Mouse (Mus musculus): ENCODE data around the gene Wdr38.
A peak's percentile ranks its signal among the peaks of the same experiment; 100 is the strongest.

Wdr38 gene

DNA sequence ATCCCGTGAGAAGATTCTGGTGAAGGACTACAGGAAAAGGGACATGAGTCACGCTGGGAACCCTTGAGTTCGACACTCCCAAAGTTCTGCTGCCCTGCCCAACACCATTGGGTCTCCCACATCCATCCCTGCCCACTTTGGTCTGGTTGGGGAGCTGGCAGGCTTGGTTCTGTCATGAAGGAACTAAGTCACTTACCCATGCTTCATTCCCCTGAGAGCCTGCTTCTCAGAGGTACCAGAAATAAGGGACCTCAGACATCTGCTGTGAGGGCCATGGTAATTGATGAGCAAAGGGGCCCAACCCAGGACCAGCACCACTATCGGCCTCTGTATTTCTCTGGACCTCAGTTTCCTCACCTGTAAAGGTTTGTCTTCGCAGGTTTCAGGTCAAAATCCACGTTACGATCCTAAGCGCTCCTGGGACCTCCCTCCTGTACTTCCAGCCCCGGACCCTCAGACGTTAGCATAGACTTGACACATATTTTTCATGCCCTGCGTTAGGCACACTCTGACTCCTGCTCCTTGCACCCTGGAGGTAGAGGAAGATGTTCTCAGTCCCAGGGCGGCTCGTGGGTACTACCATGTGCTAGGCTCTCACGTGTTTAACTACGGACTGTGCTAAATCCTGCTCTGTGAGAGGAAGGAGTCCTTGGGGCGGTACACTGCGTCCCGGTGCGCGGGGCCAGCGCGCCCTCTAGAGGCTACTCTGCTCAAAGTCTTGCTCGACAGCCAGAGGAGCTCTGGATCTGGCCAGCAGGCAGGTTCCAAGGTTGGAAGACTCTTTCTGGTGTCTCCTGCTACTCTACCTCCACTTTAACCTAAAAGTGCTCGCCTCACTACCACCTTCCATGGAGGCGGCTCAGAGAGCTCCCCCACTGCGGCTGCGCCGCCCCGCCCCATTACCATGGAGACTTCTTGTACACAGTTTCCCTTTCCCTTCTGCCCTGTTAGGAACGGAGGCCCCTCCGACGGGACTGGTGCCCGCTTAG is at the start of gene Wdr38:
TSS of gene Wdr38 (plus strand) at position 91 of the 989 bp plus-strand sequence.
- peak; percentile 89 for ATAC-seq (ENCODE audit: insufficient number of reproducible peaks, low FRiP score, low TSS enrichment)

DNA sequence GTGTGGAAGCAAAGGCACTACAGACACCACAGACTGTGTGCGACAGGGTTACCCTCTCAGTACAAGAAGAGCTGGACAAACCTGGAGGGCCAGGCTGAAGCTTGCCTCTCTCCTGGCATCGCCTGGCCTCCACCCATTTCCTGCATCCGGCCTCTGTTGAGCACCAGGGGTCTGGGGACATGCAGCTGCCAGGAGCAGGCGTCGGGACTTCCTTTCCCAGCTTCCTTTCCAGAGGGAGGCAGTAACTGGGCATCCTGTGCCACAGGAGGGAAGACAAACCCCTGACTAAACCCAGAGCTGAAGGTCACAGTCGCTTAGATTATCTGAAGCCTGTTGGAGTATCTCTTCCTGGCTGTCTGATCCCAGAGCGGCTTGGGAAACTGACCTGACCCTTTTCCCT is 49.7 kb upstream of the Wdr38 start:
- ATAC-seq (ENCODE audit: insufficient number of reproducible peaks, low FRiP score, low TSS enrichment), result no peak

DNA sequence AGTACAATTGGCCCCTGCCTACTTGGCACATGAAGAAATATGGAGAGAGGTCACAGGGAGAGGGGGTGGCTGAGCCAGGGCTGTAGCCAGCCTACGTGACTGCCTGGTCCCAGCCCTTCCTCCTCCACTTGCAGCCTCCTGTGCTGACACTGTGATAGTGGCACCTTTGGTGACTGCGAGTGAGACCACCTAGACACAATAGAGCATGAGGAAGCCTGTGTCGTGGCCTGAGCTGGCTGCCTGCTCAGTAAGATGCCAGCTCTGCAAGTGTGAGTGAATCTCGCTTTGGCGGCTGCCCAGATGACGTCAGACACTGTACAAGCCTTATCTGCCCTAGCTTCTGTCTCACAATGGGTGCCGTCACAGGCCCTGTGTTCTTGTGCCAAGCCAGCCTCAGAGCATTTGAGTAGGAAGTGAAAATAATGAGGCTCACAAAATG is 47.0 kb upstream of the Wdr38 start:
- ATAC-seq (ENCODE audit: insufficient number of reproducible peaks, low FRiP score, low TSS enrichment), result peak; percentile 74

DNA sequence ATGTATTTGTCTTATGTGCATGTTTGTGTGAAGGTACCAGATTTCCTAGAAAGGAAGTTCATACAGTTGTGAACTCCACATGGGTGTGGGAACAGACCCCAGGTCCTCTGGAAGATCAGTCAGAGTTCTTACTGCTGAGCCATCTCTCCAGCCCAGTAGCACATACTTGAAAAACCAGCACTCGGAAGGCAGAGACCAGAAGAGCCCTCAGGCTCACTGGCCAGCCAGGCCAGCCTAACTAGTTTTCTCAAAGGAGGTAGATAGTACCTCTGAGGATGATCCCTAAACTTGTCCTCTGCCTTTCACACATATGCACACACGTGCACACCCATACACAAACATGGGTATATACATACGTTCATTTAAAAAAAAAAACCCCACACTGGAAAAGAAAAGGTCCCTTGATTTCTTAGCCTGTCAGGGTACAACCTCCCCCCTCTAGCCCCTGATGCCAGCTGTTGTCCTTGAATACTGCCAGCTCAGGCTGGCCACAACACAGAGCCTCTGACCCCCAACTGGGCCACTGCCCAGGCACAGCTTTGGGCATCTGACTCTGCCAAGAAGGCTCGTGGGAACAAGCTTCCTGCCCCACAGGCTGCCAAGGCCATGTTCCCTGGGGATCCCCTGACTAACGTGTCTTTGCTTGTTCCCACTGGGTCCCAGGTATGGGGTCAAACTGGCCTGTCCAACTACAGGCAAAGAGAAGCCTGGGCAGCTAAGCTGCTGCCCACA is 44.0 kb upstream of the Wdr38 start:
- no peak for ATAC-seq (ENCODE audit: insufficient number of reproducible peaks, low FRiP score, low TSS enrichment)

DNA sequence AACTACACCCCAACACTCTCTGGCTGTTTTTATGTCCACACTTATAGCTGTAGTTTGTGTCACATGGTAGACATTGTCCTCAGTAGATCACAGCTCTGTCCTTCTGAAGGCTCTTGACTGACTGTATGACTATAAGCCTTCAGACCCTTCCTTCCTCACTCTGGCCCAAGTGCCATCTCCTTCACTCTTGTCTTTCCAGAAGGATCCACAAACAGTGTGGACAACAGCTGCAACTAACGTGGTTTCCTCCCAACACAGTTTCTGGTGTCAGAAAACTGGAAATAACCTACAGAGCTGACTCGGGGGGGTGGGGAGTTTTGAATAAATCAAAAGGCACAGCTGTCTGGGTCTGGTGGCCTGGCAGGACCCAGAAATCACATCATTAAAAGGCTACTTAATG is 41.2 kb upstream of the Wdr38 start:
- no peak for ATAC-seq (ENCODE audit: insufficient number of reproducible peaks, low FRiP score, low TSS enrichment)

DNA sequence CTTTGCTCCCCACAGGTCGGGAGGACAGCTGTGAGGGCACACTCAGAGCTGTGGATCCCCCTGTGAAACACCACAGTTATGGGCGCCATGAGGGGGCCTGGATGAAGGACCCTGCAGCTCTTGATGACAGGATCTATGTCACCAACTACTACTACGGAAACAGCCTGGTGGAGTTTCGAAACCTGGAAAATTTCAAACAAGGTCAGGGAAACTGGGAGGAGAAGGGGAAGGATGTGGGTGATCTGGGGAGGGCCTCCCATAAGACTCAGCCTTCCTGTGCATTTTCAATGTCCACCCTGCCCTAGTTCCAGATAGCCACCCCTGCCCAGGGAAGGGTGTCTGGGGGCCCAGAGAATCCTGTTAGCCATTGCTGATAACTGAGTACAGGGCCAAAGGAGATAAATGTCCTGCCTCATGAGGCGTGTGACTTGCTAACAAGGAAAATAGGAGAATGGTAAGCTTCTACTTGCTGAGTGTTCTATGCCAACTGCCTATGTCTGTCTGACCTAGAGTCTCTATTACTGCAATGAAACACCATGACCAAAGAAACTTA is 39.5 kb upstream of the Wdr38 start:
- no peak for ATAC-seq (ENCODE audit: insufficient number of reproducible peaks, low FRiP score, low TSS enrichment)

DNA sequence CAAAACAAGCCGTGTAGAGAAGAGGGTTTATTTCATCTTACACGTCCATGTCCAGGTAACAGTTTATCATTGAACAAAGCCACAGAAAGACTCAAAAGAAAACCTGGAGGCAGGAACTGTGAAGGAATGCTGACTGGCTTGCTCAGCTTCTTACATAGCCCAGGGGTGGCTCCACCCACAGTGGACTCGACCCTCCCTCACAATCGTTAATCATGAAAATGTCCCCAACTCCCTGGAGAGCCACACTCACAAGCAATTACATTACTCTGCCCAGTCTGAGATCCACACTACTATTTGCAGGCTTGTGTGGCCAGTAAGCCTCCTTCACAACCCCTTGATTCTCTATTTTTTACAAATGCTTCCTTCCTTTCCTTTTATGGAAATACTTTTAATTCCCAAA is 33.1 kb upstream of the Wdr38 start:
- no peak for ATAC-seq (ENCODE audit: insufficient number of reproducible peaks, low FRiP score, low TSS enrichment)

DNA sequence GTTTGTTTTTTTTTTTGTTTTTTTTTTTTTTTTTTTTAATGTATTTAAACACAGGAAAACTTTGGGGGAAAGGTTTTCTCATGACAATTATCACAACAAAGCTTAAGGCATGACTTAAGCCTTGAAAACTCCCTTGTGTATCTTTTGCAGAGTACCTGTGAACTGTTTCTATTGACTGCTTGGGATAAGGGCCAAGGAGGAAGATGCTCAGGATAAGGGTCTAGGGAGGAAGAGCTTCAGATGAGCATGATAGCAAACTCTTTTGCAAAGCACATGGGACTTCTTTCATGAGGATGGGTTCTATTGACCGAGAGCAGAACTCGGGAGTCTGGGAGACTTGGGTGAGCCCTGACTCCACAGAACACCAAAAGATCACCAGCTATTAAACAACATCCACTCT is 27.6 kb upstream of the Wdr38 start:
- ATAC-seq (ENCODE audit: insufficient number of reproducible peaks, low FRiP score, low TSS enrichment), result no peak

DNA sequence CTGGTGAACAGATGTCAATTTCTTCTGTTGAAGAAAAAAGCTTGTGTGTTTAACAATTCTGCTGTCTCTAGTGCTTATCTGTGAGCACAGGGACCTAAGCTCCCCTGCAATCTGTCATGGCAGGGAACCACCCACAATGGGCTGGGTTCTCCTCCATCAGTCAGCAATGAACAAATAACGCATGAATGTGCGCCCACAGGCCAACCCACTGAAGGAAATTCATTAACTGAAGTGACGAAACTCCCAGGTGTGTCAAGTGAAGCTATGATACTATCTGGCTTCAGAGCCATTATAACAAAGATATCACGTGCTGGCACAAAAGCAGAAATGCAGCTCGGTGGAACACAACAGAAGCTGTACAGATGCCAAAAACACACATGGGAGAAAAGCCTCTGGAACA is 27.2 kb upstream of the Wdr38 start:
- ATAC-seq (ENCODE audit: insufficient number of reproducible peaks, low FRiP score, low TSS enrichment), result no peak

DNA sequence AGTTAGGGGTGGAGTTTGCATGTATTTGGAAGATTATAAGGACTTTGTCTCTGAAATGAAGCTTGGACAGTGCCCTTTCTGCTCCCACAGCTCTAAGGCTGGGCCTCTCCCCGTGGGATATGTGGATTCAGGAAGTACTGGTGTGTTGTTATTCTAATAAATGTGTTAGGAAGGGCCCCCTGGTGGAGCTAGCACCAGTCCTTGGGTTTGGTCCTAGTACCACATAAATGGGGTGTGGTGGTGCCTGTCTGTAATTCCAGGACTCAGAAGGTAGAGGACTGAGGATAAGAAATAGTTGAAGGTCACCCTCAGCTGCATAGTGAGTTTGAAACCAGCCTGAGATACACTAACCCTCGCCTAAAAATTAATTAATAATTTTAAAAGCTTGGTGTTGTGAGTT is 24.1 kb upstream of the Wdr38 start:
- ATAC-seq (ENCODE audit: insufficient number of reproducible peaks, low FRiP score, low TSS enrichment), result no peak

DNA sequence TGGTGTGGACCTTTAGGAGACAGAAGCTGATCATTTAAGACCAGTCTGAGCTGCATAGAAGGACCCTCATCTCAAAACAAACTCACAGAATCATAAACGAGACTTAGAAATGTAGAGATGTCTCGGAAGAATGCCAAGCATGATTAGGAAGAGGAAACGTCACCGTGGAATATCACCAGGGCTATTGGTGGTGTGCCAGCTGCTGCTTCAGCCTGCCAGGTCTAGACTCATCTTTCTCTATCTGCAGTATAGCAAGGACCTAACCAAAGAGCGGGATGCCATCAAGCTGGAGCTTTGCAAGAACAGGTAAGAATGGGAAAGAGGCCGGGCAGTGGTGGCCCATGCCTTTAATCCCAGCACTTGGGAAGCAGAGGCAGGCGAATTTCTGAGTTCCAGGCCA is 23.6 kb upstream of the Wdr38 start:
- no peak for ATAC-seq (ENCODE audit: insufficient number of reproducible peaks, low FRiP score, low TSS enrichment)

DNA sequence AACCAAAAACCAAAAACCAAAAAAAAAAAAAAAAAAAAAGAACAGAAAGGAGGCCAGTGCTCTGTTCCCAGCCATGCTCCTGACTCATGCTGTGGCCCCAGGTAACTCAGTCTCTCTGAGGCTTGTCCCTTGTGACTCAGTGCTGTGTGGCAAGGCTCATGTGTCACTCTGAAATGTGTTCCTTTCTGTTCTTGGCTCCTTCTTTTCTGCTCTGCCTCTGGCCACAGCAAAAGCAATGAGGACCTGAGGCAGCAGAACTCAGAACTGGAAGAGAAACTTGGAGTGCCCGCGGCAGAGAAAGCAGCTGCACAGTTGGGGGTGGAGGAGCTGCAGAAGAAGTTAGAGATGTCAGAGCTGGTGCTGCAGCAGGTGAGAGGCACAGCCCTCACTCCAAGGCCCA is 23.1 kb upstream of the Wdr38 start:
- no peak for ATAC-seq (ENCODE audit: insufficient number of reproducible peaks, low FRiP score, low TSS enrichment)

DNA sequence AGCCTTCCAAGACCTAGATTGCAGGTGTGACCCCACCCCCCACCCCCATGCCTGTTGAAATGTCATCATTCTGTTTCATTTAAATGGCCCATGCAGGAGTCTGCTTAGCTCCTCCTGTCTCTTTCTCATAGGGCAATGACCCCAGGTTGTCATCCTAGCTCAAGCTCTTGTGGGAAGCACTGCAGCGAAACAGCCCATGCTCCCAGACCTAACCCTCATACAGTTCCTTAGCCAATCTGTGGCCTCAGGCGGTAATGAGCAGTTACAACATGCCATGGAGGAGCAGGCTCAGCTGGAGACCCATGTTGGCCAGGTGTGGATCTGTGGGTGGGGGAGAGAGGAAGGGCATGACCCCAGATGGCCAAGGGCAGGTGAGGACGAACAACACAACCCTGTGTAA is 22.1 kb upstream of the Wdr38 start:
- ATAC-seq (ENCODE audit: insufficient number of reproducible peaks, low FRiP score, low TSS enrichment), result no peak

DNA sequence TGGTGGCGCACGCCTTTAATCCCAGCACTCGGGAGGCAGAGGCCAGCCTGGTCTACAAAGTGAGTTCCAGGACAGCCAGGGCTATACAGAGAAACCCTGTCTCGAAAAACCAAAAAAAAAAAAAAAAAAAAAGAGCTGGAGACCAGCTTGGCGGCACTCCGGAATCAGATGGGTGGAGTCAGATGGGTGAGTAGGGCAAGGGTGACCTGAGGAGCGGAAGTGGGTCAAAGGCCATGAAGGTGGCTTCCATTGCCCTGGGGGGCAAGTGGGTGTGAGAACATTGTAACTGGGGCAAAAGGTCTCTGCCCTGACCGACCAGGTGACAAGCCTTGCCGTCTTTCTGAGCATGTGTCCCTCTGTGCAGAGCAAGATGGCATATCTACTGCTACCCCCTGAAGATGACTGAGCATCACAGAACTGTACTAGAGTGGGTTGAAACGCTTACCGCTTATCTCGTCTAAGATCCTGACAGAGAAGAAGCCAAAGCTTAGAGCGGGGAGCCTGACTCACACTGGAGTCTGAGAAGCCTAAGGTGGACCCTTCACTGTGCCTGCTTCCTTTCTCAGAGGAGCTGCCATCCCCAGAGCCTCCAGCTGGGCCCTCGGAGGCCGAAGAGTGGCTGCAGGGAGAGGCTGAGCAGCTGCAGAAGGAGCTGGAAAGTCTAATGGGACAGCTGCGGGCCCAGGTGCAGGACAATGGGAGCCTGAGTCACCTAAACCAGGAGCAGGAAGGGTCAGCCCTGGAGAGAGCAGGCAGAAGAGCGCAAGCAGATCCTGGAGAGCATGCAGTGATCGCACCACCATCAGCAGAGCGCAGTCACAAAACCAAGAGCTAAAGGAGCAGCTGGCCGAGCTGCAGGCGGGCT is 21.1 kb upstream of the Wdr38 start:
- ATAC-seq (ENCODE audit: insufficient number of reproducible peaks, low FRiP score, low TSS enrichment), result no peak

DNA sequence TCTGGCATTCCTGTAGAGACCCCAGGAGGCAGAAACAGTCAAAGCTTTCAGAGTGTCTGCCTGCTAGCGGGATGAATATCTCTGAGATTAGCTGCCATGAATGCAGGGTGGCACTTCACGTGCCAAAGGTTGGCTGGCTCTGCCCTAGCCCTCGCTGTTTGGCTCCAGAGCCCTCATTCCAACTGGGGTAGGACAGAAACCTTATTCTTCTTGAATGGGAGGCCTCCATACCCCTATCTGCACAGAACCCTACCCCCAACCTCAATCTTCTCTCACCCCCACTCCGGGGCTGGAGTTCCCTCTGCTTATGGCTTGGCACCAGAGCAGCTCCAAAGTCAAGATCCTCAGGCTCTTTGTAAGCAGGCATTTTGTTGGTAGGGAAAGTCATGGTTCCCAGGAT is 19.4 kb upstream of the Wdr38 start:
- no peak for ATAC-seq (ENCODE audit: insufficient number of reproducible peaks, low FRiP score, low TSS enrichment)

DNA sequence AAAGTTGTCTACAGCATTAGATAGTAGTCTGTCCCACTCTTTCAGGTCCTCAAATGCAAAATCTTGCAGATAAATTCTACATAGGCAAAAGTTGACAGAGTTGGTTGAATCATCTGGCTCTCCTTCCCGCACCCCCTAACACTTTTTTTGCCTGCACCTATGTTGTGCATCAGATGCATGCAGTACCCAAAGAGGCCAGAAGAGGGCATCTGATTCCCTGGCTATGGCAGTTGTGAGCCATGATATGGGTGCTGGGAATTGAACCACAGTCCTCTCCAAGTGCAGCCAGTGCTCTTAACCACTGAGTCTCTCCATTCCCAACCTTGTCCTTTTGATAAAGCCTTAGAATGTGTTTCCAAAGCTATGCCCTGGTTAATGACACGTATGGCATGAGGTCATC is 13.8 kb upstream of the Wdr38 start:
- no peak for ATAC-seq (ENCODE audit: insufficient number of reproducible peaks, low FRiP score, low TSS enrichment)

DNA sequence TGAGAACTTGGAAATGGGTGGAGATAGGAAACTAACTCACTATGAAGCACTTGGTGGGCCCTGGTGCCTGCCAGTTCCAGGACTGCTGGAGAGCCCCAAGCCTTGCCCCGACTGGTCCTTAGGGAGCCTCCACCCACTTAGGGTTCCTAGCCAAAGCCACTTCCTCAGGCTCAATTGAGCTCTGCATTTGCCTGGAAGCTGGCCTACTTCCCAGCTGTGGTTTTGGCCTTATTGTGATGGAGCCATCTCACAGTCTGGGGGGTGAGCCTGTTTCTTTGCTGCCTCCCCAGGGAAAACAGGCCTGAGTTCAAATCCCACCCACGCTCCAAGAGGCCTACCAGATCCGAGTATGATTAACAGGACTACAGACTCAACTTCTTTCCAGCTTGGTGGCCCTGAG is 10.7 kb upstream of the Wdr38 start:
- no peak for ATAC-seq (ENCODE audit: insufficient number of reproducible peaks, low FRiP score, low TSS enrichment)

DNA sequence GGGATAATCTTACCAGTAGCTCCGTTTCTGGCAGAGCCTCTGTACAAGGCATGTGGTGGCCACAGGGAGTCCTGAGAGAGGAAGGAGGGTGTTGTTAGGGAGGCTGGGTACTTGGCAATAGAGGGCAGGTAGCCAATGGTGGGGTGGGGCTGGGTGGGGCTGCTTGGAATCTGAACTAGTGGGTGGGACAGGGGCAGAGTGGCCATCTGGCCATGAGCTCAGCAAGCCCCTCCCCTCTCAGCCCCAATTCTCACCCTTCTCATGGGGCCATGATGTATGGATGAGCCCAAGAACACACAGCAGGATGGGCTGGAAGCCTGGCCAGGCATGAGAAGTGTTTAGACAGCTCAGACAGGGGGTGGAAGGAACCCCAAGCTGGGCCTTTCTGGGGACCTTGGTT is 9.9 kb upstream of the Wdr38 start:
- no peak for ATAC-seq (ENCODE audit: insufficient number of reproducible peaks, low FRiP score, low TSS enrichment)

DNA sequence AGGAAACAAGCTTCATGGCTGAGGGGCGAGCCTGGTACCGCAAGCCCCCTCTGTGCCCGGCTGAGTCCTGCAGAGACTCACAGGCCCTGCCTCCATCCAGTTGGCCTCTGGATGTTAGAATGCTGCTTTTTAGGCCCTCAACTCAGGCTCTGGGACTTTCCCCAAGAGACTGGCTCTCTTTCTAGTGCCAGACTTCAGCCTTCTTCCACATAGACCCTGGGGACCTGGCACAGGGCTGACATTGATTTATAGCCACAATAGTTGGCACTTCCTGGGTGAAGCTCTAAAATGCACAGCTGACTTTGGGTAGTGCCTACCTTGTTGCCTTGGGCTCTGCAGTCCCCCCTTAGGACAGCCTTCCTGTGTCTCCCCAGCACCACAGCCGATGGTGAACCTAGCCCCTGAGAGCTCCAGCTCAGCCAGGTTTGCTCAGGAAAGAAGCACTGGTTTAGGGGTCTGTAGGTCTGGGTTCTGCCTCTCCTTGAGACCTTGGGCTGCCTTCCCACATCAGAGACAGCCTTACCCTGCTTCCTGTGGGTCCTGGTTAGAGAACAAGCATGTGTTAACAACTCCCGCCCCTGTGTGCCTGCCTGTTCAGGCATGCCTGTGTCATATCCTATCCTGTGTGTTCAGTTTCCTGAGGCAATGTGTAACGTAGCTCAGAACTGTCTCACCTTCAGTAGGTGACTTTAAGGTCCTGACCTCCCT is 9.3 kb upstream of the Wdr38 start:
- ATAC-seq (ENCODE audit: insufficient number of reproducible peaks, low FRiP score, low TSS enrichment), result no peak

DNA sequence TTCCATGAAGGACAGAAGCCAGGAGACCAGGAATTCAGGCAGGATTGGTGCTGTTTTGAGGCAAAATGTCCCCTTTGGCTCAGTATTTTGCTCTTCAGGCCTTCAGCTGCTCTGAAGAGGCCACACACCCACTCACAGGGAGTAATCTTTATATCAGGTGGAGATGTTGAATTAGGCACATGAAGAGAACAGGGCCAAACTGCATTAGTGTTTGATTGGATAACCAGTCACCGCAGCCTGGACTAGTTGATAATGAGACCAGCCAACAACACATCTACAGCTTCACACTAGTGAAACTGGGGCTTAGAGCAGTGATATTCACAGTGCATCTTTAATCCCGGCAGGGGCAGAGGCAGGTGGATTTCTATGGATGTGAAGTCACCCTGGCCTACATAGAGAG is 8.3 kb upstream of the Wdr38 start:
- no peak for ATAC-seq (ENCODE audit: insufficient number of reproducible peaks, low FRiP score, low TSS enrichment)

Data from cerebellum, adult (tissue).